Mouse (Mus musculus): ENCODE measurements around the gene Sort1.

- TF ChIP-seq POLR2A (IDR thresholded peaks at IDR 0.05; ENCODE audit: insufficient read length, low read depth), result no peak
- TF ChIP-seq MAX (IDR thresholded peaks at IDR 0.05; ENCODE audit: low read depth), result no peak
These were observed 64.5 kb downstream of the Sort1 start for GRCm38 (mm10) chr3:108348376-108348775.

All from myocyte (in vitro differentiated cells).